Mouse (Mus musculus): ENCODE measurements around the gene Tbc1d21. TPM values are rescaled to one million over a fixed set of nuclear protein-coding genes. Genes with fewer than 3 reads are reported as not detected.

Gene Tbc1d21
- polyA plus RNA-seq, 1 experiment from 2014 or later: not detected

DNA sequence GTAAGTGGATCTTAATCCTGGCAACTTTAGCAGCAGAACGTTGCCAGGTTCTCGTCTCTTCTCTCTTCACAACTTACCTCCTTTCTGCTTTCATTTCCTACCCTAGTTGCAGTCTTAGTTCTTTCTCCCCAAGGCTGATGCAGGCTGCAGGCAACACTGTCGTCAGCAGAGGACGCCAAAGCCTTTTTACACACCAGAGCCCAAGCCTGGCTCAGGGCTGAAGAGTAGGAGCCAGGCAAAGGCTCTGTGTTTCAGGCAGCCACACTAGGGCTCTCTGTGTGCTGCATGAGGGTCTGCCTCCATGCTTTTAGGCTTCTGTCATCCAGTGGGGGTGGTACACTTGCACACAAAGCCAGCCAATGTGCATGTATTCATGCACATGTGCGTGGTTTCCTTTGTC lies 40.0 kb downstream of the Tbc1d21 start:
- Histone ChIP-seq H3K27ac (no peak overlapping the region), H3K4me2 (no peak overlapping the region), H3K36me3 (replicated peaks) (no peaks in the 10 kb centered on the region), H3K9me3 (no peaks in the 10 kb centered on the region), H3K27me3 (replicated peaks) (no peaks in the 10 kb centered on the region), H3K9ac (no peak overlapping the region), H3K4me3 (no peak overlapping the region), H3K4me1 (peaks cover 14% of the 10 kb centered on the region)
- ATAC-seq (replicated peaks): peak; percentile 84
- WGBS: 25% methylated on average over 5 of the region's 5 CpGs

DNA sequence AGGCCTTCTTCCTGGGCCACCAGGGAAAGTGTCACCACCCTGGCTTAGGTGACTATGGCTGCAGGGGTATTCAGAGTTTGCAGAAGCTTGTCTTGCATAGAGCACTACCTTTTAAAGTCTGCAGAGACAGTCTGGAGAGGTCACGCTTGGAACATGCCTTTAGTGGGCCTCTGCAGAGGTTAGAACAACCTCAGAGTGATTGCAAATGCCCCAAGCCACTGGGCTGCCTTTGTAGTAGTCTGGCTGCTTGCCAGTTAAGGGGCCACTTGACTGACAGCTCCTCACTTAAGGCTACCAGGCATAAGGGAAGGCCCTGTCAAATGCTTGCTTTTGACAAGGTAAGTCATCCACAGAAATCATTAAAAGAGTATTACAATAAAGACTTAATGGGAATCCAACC lies 42.9 kb downstream of the Tbc1d21 start:
- H3K27ac ChIP-seq: 0 out of 2 replicates have a peak overlapping the region, but pooled peaks have one; percentile 25
- H3K27me3 ChIP-seq (replicated peaks): no peaks in the 10 kb centered on the region
- no peak overlapping the region for H3K4me3 ChIP-seq
- H3K9me3 ChIP-seq: no peaks in the 10 kb centered on the region
- H3K4me1 ChIP-seq: peaks cover 14% of the 10 kb centered on the region
- H3K36me3 ChIP-seq (replicated peaks): no peaks in the 10 kb centered on the region
- H3K4me2 ChIP-seq: no peak overlapping the region
- no peak for ATAC-seq (replicated peaks)
- WGBS: 36% methylated on average over 1 of the region's 1 CpGs
- H3K9ac ChIP-seq: no peak overlapping the region

DNA sequence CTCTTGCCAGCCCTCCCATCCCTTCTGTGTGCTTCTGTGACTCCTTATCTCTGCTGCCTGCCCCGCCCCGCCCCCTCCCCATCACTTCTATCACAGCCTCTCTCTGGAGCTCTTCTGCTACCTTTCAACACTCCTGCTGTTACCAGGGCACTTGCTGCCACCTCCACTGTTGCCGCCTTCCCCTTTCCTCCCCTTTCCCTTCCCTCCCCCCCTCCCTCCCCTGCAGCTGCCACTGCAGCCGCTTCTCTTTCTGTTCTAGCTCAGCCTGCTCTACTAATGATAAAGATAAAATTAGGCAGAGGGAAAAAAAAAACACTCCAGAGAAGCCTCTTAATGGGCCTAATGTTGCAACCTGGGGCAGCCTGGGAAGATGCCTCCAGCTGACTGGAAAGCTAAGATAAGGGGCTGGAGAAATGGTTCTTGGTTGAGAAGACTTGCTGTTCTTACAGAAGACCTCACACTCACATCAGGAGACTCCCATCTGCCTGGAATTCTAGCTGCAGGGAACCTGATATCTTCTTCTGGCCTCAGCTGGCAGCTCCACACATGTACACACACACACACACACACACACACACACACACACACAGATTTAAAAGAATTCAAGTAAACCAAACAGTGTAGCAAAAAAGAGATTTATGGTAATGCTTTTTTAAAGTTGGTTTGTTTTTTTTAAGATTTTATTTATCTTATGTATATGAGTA lies 43.6 kb downstream of the Tbc1d21 start:
- Histone ChIP-seq H3K4me3 (no peak overlapping the region), H3K27ac (no peak overlapping the region), H3K4me2 (no peak overlapping the region), H3K27me3 (replicated peaks) (no peaks in the 10 kb centered on the region), H3K9me3 (no peaks in the 10 kb centered on the region), H3K9ac (no peak overlapping the region), H3K36me3 (replicated peaks) (no peaks in the 10 kb centered on the region), H3K4me1 (peaks cover 14% of the 10 kb centered on the region)
- ATAC-seq (replicated peaks): no peak
- WGBS: 25% methylated on average over 4 of the region's 4 CpGs

DNA sequence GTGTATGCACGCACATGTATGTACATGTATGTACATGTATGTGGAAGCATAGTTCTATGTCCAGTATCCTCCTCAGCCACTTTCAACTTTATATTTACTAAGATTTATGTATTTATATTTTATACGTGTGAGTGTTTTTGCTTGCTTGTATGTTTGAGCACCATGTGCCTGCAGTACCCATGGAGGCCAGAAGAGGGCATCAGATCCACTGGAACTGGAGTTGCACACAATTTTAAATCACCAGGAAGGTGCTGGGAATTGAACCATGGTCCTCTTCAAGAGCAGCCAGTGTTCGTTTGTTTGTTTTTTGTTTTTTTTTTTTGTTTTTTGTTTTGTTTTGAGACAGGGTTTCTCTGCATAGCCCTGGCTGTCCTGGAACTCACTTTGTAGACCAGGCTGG lies 48.6 kb downstream of the Tbc1d21 start:
- H3K9me3 ChIP-seq: no peaks in the 10 kb centered on the region
- ATAC-seq (replicated peaks): no peak
- no peak overlapping the region for H3K27ac ChIP-seq
- H3K4me1 ChIP-seq: peaks cover 5% of the 10 kb centered on the region
- no peaks in the 10 kb centered on the region for H3K36me3 ChIP-seq (replicated peaks)
- no peak overlapping the region for H3K4me3 ChIP-seq
- no peaks in the 10 kb centered on the region for H3K27me3 ChIP-seq (replicated peaks)
- no peak overlapping the region for H3K9ac ChIP-seq
- 95% methylated on average over 3 of the region's 3 CpGs for WGBS
- H3K4me2 ChIP-seq: no peak overlapping the region

DNA sequence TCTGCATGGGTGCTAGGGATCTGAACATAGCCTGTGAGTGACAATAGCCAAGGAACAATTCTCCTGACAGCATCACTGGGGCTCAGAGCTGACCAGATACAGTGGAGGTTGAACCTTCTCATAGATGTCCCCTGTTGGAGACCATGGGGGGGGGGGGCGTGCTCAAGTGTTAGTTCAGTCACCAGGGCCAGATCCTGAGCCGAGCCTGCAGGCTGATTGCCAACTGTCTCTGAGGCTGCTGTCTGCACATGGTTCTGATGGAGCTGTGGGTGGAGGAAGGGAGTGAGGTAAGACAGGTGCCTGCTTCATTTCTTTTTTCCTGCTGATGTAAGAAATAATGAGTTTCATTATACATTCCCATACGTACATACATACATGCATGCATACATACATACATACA lies 51.9 kb downstream of the Tbc1d21 start:
- no peak overlapping the region for H3K4me2 ChIP-seq
- no peak for ATAC-seq (replicated peaks)
- H3K27me3 ChIP-seq (replicated peaks): 0 out of 2 replicates have a peak, but pooled peaks cover 3% of the 10 kb centered on the region
- H3K4me1 ChIP-seq: peaks cover 4% of the 10 kb centered on the region; the same call in 1 of the 2 replicates
- H3K36me3 ChIP-seq (replicated peaks): no peaks in the 10 kb centered on the region
- WGBS: 77% methylated on average over 3 of the region's 3 CpGs
- no peak overlapping the region for H3K4me3 ChIP-seq
- no peak overlapping the region for H3K27ac ChIP-seq
- H3K9ac ChIP-seq: no peak overlapping the region
- H3K9me3 ChIP-seq: no peaks in the 10 kb centered on the region

DNA sequence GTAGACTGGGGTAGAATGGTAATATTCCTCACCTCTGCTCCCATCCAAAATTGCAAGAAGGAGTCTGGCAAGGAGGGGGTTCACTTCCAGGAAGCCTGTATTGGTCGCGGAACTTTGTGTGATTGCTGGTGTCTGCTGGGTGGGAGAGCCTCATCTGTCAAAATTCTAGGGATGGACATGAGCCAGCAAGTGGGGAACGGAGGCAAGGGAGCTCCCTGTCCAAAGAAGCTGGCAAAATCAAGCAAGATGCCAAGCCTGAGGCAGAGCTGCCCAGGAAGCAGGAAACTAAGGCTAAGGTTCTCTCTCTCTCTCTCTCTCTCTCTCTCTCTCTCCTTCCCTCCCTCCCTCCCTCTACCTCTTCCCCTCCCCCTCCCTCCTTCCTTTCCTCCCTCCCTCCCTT lies 52.9 kb downstream of the Tbc1d21 start:
- Histone ChIP-seq H3K4me1 (peaks cover 13% of the 10 kb centered on the region), H3K9me3 (no peaks in the 10 kb centered on the region), H3K4me3 (no peak overlapping the region), H3K9ac (no peak overlapping the region), H3K36me3 (replicated peaks) (no peaks in the 10 kb centered on the region), H3K4me2 (no peak overlapping the region), H3K27me3 (replicated peaks) (peaks cover 12% of the 10 kb centered on the region), H3K27ac (no peak overlapping the region)
- ATAC-seq (replicated peaks): no peak
- 66% methylated on average over 3 of the region's 3 CpGs for WGBS

DNA sequence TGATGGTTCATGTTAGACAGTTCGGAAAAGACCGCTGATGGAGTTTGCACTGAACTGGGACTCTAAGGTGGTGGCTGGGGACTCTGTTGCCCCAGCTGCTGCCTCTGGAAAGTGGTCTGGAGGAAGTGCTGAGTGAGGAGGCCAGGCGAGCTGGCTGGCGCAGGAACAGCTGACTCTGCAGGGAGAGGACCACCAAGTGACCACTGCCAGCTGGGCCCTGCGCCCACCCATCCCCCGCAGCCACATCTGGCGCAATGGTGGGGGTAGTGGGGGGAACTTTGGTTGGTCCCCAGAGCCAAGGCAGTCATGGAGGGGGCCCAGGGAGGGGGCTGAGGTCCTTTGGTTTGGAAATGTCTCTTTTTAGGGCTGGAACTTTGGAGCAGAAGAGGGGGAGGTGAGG lies 53.5 kb downstream of the Tbc1d21 start:
- no peak overlapping the region for H3K4me2 ChIP-seq
- H3K36me3 ChIP-seq (replicated peaks): no peaks in the 10 kb centered on the region
- peaks cover 17% of the 10 kb centered on the region for H3K4me1 ChIP-seq
- H3K27me3 ChIP-seq (replicated peaks): peaks cover 17% of the 10 kb centered on the region
- no peak overlapping the region for H3K4me3 ChIP-seq
- no peak overlapping the region for H3K27ac ChIP-seq
- ATAC-seq (replicated peaks): no peak
- H3K9ac ChIP-seq: no peak overlapping the region
- WGBS: 67% methylated on average over 7 of the region's 7 CpGs
- H3K9me3 ChIP-seq: no peaks in the 10 kb centered on the region

DNA sequence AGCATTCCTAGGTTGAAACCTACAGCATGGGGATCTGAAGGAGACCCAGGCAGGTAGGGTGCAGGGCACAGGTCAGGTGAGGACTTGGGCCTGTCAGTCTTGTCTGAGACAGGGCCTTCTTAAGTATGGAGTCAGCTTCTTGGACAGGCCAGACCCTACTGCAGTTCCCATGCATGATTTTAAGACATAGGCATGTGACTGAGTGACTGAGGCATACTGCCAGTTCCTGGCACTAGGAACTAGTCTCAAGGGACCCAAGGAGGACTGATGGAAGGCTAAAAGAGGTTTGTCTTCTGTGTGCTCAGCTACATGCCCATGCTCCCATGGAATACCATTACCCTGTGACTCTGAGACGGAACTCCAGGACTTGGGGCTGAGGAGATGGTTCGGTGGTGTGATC lies 54.4 kb downstream of the Tbc1d21 start:
- no peak for ATAC-seq (replicated peaks)
- WGBS: 100% methylated on average over 2 of the region's 2 CpGs
- Histone ChIP-seq H3K4me2 (no peak overlapping the region), H3K9ac (no peak overlapping the region), H3K4me1 (peaks cover 17% of the 10 kb centered on the region), H3K9me3 (no peaks in the 10 kb centered on the region), H3K4me3 (no peak overlapping the region), H3K27me3 (replicated peaks) (peaks cover 24% of the 10 kb centered on the region), H3K36me3 (replicated peaks) (no peaks in the 10 kb centered on the region), H3K27ac (no peak overlapping the region)

DNA sequence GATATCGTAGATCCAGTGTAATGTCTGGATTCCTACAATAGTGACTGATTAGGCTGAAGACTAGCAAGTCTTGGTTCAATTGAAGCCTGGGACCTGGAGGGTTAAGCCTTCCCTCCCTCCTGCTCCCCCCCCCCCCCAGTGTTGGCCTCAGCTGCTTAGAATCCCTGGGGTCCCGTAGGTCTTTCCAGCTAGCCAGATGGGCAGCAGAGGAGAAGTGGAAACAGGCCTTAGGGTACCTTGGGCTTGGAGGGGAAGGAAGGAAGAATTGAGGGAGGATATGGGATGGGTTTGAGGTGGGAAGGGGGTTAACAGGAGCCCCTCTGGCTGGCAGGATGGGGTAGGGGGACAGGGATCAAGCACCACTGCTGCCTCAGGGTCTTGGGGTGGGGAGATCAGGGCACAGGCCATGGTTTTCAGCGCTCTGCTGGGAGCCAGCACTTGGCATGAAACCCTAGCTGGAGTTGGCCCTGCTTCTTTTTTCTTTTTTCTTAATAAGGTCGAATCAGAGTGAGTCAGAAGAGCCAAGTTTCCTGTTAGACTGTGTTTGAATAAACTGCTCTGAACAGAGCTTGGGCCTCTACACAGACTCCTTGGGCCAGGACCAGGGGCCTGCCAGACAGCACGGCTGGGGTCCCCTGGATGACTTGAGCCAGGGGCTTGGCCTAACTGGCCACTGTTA lies 55.4 kb downstream of the Tbc1d21 start:
- no peak for ATAC-seq (replicated peaks)

DNA sequence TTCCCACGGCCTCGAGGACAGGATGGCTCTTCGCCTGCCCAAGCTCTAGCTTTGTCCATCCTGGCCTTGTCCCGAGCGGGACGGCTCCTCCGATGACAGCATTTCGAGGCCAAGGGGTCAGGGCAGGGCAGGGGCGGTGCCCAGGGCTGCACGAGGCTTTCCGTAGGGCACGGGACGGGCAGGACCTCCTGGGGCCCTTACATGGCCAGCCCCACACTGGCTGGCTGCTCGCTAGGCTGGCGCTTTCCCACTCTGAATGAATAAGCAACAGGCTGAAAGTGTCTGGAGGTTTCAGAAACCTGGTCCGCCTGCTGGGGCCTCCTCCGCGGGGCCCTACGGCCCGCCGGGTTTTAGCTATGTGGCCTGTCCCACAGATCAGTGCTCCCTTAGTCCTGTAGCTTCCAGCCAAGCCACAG lies 57.3 kb downstream of the Tbc1d21 start, which contains the start of gene Loxl1:
Loxl1 (minus strand) TSS at position 243 of the 416 bp plus-strand sequence.
- Histone ChIP-seq H3K9ac (0 out of 2 replicates have a peak within 1 kb of the TSS, but pooled peaks have one; percentile 2), H3K9me3 (no peaks in the 10 kb centered on the region), H3K27ac (0 out of 2 replicates have a peak within 1 kb of the TSS, but pooled peaks have one; percentile 6), H3K4me1 (peaks cover 23% of the 10 kb centered on the region), H3K4me3 (peak within 1 kb of the TSS; percentile 38), H3K36me3 (replicated peaks) (no peaks in the 10 kb centered on the region), H3K27me3 (replicated peaks) (peaks cover 28% of the 10 kb centered on the region), H3K4me2 (peak within 1 kb of the TSS; percentile 55)
- ATAC-seq (replicated peaks): peak; percentile 50
- WGBS: 3% methylated on average over 21 of the region's 21 CpGs

More for the DNA sequence above, 55.4 kb downstream of the Tbc1d21 start:
- WGBS: 36% methylated on average over 5 of the region's 5 CpGs
- peaks cover 28% of the 10 kb centered on the region for H3K27me3 ChIP-seq (replicated peaks)
- H3K9me3 ChIP-seq: no peaks in the 10 kb centered on the region
- H3K36me3 ChIP-seq (replicated peaks): no peaks in the 10 kb centered on the region
- no peak overlapping the region for H3K4me3 ChIP-seq
- H3K9ac ChIP-seq: no peak overlapping the region
- no peak overlapping the region for H3K4me2 ChIP-seq
- H3K27ac ChIP-seq: 0 out of 2 replicates have a peak overlapping the region, but pooled peaks have one; percentile 20
- peaks cover 17% of the 10 kb centered on the region for H3K4me1 ChIP-seq

DNA sequence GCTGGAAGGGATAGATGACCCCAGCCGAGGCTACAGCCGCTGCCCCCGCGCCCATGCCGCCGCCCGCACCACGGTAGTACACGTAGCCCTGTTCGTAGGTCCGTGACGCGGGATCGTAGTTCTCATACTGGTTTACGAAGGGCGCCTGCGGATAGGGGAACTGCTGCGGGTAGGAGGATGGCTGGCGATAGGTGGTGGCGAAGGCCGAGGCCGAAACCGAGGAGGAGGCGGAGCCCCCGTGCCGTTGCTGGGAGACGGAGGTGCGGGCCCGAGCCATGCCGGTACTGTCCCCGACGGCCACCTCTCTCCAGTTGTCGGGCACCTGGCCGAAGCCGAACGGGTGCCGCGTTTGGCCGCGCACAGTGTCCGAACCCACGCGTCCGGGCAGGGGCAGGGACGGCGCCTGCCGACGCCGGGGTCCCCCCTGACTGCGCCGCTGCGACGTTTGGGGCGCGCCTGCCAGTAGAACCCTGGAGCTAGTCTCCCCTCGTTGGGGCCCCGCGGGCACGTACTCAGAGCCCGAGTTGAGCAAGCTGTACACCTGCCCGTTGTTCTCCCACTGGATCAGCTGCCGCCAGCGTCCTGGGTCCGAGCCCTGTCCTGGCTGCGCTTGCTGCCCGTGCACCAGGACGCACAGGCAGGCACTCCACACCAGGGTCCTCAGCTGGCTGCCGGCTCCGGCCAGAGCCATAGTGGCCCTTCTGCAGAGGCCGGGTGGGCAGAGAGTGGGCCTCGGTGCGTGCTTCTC lies 57.9 kb downstream of the Tbc1d21 start:
- peaks cover 28% of the 10 kb centered on the region for H3K27me3 ChIP-seq (replicated peaks)
- H3K4me2 ChIP-seq: peak overlapping the region; percentile 55
- peaks cover 23% of the 10 kb centered on the region for H3K4me1 ChIP-seq
- no peaks in the 10 kb centered on the region for H3K36me3 ChIP-seq (replicated peaks)
- ATAC-seq (replicated peaks): peak; percentile 43
- H3K27ac ChIP-seq: 0 out of 2 replicates have a peak overlapping the region, but pooled peaks have one; percentile 6
- 0 out of 2 replicates have a peak overlapping the region, but pooled peaks have one; percentile 2 for H3K9ac ChIP-seq
- under 1% methylated on average over 72 of the region's 72 CpGs for WGBS
- peak overlapping the region; percentile 38 for H3K4me3 ChIP-seq
- no peaks in the 10 kb centered on the region for H3K9me3 ChIP-seq
